Comparison of ENCODE assay signal across 8 mouse cellular contexts in the genomic region with DNA sequence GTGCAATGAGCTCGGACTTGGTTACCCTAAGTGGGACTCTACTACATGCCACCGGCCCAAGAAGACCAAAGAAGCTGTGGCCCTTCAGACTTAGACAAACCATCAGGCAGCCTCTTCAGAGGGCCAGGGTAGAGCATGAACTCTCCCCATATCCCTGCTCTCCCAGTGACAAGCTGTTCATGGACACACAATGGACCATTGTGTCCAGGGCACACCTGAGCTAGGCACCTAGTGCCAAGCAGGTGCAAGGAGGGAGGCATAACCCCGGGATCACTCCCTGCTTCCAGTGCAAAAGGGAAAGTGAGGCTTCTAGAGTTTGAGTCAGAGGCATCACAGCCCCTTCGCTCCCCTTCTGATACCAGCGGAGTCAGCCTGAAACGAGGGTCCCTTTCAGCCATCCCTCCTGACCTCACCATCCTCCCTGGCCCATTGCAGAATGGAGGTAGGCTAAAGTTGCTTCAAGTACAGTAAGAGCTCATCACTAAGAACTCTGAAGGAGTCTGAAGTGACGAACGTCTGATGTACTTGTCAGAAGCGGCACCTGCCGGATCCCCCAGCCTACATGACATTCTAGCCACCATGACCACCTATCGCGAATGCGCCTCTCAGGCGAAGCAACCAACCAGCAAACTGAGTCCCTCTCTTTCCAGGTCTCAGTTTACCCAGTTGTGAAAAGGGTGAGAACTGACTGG. TPM values are rescaled to one million over a fixed set of nuclear protein-coding genes. Genes with fewer than 3 reads are reported as not detected.
A peak's percentile ranks its signal among the peaks of the same experiment; 100 is the strongest.
DNase-seq lines count a peak whose midpoint lies in the region; ATAC-seq and TF ChIP-seq lines count a peak whose summit lies in the region.

No protein-coding gene starts in this region.

- intact Hi-C loops in left cerebral cortex, postnatal 36 days (cut with DNase I) = loop anchor here (2.0 to 5.0 kb wide), 2 partner anchors 18 to 34 kb away; no protein-coding TSS in a partner anchor

- peak overlapping the region; percentile 98 for H3K4me2 ChIP-seq in hindbrain, postnatal 0 days (ENCODE audit: low read depth, low read length)
- peak overlapping the region; percentile 89 for H3K4me2 ChIP-seq in midbrain, postnatal 0 days (ENCODE audit: low read depth, low read length, poor library complexity, severe bottlenecking)

- peak overlapping the region; percentile 100 for H3K27ac ChIP-seq in layer of hippocampus, adult 2 months
- H3K27ac ChIP-seq in hindbrain, postnatal 0 days = no peak overlapping the region
- H3K27ac ChIP-seq in midbrain, postnatal 0 days (ENCODE audit: low read depth, low read length) = no peak overlapping the region

- H3K36me3 ChIP-seq in hindbrain, postnatal 0 days (ENCODE audit: insufficient read depth, low read length) = no peaks in the 10 kb centered on the region
- H3K36me3 ChIP-seq in midbrain, postnatal 0 days (ENCODE audit: insufficient read depth, low read length) = no peaks in the 10 kb centered on the region

- DNase-seq in layer of hippocampus, adult 2 months (ENCODE audit: low spot score in 2 of 2) = no peak
- no peak for DNase-seq in layer of hippocampus, adult 11-12 months (ENCODE audit: low spot score)
- DNase-seq in c-Kit-positive CD71-positive TER-119-positive erythroid progenitor cells, embryonic 14.5 days (ENCODE audit: low spot score) = peak; percentile 20
- DNase-seq in hindbrain, postnatal 0 days (ENCODE audit: low spot score) = no peak
- no peak for DNase-seq in midbrain, postnatal 0 days (ENCODE audit: low spot score)
- DNase-seq in left cerebral cortex, adult 18-20 months (ENCODE audit: low spot score in 2 of 2) = no peak
- DNase-seq in left cerebral cortex, postnatal 36 days (ENCODE audit: low spot score in 2 of 2) = no peak
- no peak for DNase-seq in natural killer cell, adult 2 months (ENCODE audit: low spot score in 2 of 2)

- no peak for TF ChIP-seq CTCF in layer of hippocampus, adult 2 months (conservative IDR thresholded peaks at IDR 0.05)
- no peak for TF ChIP-seq CTCF in hindbrain, postnatal 0 days (IDR thresholded peaks at IDR 0.05; ENCODE audit: low read depth)
- TF ChIP-seq CTCF in midbrain, postnatal 0 days (IDR thresholded peaks at IDR 0.05) = no peak

- H3K9ac ChIP-seq in hindbrain, postnatal 0 days (replicated peaks; ENCODE audit: low read length) = peak overlapping the region; percentile 63
- peak overlapping the region; percentile 76 for H3K9ac ChIP-seq in midbrain, postnatal 0 days (replicated peaks; ENCODE audit: low read length, poor library complexity, severe bottlenecking)

- ATAC-seq in hindbrain, postnatal 0 days = no peak
- no peak for ATAC-seq in midbrain, postnatal 0 days (ENCODE audit: low FRiP score)

- H3K4me1 ChIP-seq in hindbrain, postnatal 0 days (ENCODE audit: insufficient read depth, low read length) = peaks cover 26% of the 10 kb centered on the region
- H3K4me1 ChIP-seq in midbrain, postnatal 0 days (ENCODE audit: insufficient read depth, low read length) = peaks cover 26% of the 10 kb centered on the region

- no peaks in the 10 kb centered on the region for H3K9me3 ChIP-seq in hindbrain, postnatal 0 days (ENCODE audit: low read length)
- H3K9me3 ChIP-seq in midbrain, postnatal 0 days (ENCODE audit: low read length) = no peaks in the 10 kb centered on the region

- no peaks in the 10 kb centered on the region for H3K27me3 ChIP-seq in hindbrain, postnatal 0 days (ENCODE audit: insufficient read depth, low read length)
- no peaks in the 10 kb centered on the region for H3K27me3 ChIP-seq in midbrain, postnatal 0 days (ENCODE audit: insufficient read depth, low read length)

- 19% methylated on average over 14 of the region's 14 CpGs for WGBS in hindbrain, postnatal 0 days
- 19% methylated on average over 14 of the region's 14 CpGs for WGBS in midbrain, postnatal 0 days

- H3K4me3 ChIP-seq in layer of hippocampus, adult 2 months = peak overlapping the region; percentile 78
- peak overlapping the region; percentile 71 for H3K4me3 ChIP-seq in hindbrain, postnatal 0 days (ENCODE audit: low read length)
- H3K4me3 ChIP-seq in midbrain, postnatal 0 days (ENCODE audit: low read depth, low read length) = peak overlapping the region; percentile 69

RNA-seq across cellular contexts. Expression of gene Nbeal2, which starts 0.9 kb away (rescaled TPM):
- 10 to 100 TPM; 17.7 to 18.0 TPM for total RNA-seq in layer of hippocampus, adult 2 months (2021)
- 9.0 and 11.5 TPM in 2 replicates for total RNA-seq in hindbrain, postnatal 0 days (2014; rRNA removed)
- 1.8 and 1.9 TPM in 2 replicates for polyA plus RNA-seq in hindbrain, postnatal 0 days (2015; fragmentation: Nextera tagmentation; extraction: Ambion mirVana)
- 9.3 and 11.5 TPM in 2 replicates for total RNA-seq in midbrain, postnatal 0 days (2014; rRNA removed)
- polyA plus RNA-seq in midbrain, postnatal 0 days (2015; fragmentation: Nextera tagmentation; extraction: Ambion mirVana) = 3.9 and 4.0 TPM in 2 replicates
- total RNA-seq in left cerebral cortex, adult 18-20 months (2021) = 10 to 100 TPM in 1 of 2 experiments, 1 to 10 TPM in 1; 9.6 to 12.2 TPM
- total RNA-seq in left cerebral cortex, postnatal 36 days (2021) = 10 to 100 TPM in 1 of 2 experiments, 1 to 10 TPM in 1; 7.8 to 13.5 TPM

RNA-seq across cellular contexts. Expression of gene Ccdc12, which starts 3.2 kb away (rescaled TPM):
- 10 to 100 TPM; 50.2 to 66.0 TPM for total RNA-seq in layer of hippocampus, adult 2 months (2021)
- 15.0 and 17.0 TPM in 2 replicates for total RNA-seq in hindbrain, postnatal 0 days (2014; rRNA removed)
- polyA plus RNA-seq in hindbrain, postnatal 0 days (2015; fragmentation: Nextera tagmentation; extraction: Ambion mirVana) = 108 and 113 TPM in 2 replicates
- 25.0 and 51.6 TPM in 2 replicates for total RNA-seq in midbrain, postnatal 0 days (2014; rRNA removed)
- 102 and 106 TPM in 2 replicates for polyA plus RNA-seq in midbrain, postnatal 0 days (2015; fragmentation: Nextera tagmentation; extraction: Ambion mirVana)
- total RNA-seq in left cerebral cortex, adult 18-20 months (2021) = 10 to 100 TPM; 47.2 to 53.9 TPM
- 10 to 100 TPM; 56.1 to 60.8 TPM for total RNA-seq in left cerebral cortex, postnatal 36 days (2021)

RNA-seq across cellular contexts. Expression of gene Nradd, which starts 28.9 kb away (rescaled TPM):
- 1 to 10 TPM; 1.9 to 3.4 TPM for total RNA-seq in layer of hippocampus, adult 2 months (2021)
- 23.1 and 30.6 TPM in 2 replicates for total RNA-seq in hindbrain, postnatal 0 days (2014; rRNA removed)
- 18.7 and 19.3 TPM in 2 replicates for polyA plus RNA-seq in hindbrain, postnatal 0 days (2015; fragmentation: Nextera tagmentation; extraction: Ambion mirVana)
- 20.9 and 23.2 TPM in 2 replicates for total RNA-seq in midbrain, postnatal 0 days (2014; rRNA removed)
- 17.4 and 20.6 TPM in 2 replicates for polyA plus RNA-seq in midbrain, postnatal 0 days (2015; fragmentation: Nextera tagmentation; extraction: Ambion mirVana)
- 1 to 10 TPM; 2.2 to 2.9 TPM for total RNA-seq in left cerebral cortex, adult 18-20 months (2021)
- 1 to 10 TPM; 2.2 TPM for total RNA-seq in left cerebral cortex, postnatal 36 days (2021)
